Mouse (Mus musculus) fibroblast of lung, adult 2 months (primary cell): ENCODE results near the gene Nlrp4b.
"Not testable (repeated sequence)": the region's sequence is repeated elsewhere in the genome, so short reads cannot be mapped to it uniquely, and the experiment has no call there.

Experiments used
- DNase-seq: peaks from one replicate; pipeline ENCODE4 v3.0.0-alpha.2; 2011; ENCODE audit warnings: low read depth

The Nlrp4b gene

DNA sequence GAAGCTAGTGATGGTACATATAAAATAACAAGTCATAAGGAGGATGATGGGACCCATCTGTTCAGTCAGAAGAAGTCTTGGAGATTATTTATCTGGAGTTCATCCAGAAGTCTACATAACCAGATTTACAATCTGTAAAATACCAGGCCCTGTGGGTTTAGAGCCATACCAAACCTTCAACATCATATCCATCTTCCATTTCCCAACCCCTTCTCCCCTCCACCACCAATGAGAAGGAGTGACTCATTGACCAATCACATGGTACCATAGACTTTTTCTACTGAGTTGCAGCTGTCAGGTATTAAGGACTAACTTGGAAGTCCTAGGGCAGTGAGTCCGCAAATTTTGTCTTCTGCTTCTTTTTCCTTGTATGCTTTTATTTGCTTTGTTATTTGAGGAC is at the start of gene Nlrp4b:
Gene Nlrp4b, plus strand, starts transcription at position 301 of the 400 bp plus-strand sequence.
- no peak for DNase-seq

- no peak for DNase-seq
Observed at GRCm38 (mm10) chr7:10754264-10754663, 66.7 kb downstream of the Nlrp4b start, which contains the start of gene Vmn1r71. Gene Vmn1r71 (minus strand): TSS chr7:10754364.

- not testable (repeated sequence) for DNase-seq
Observed at GRCm38 (mm10) chr7:10757551-10757950, 70.0 kb downstream of the Nlrp4b start.
